Mouse (Mus musculus): ENCODE data around the gene Mdm1.

DNA sequence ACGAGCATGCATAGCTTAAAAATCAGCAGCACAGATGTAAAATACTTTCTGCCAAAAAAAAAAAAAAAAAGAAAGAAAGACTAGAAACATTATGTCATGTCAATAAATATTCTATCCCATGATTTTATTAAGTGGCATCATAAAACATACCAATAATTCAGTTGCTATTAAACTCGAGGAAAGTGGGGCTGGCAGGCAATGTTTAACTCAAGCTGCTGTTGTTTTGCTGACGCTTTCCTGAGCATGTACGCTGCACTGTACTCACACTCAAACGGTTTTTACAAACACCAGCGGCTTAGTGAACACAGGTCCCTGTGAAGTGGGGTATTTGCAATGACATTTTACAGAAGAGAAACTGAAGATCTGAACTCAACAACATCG is 30.7 kb upstream of the Mdm1 start:
- no peak for TF ChIP-seq CTCF (IDR thresholded peaks at IDR 0.05)
- TF ChIP-seq EP300 (IDR thresholded peaks at IDR 0.05), result no peak
